Mouse (Mus musculus) kidney, postnatal 25 days (tissue): ENCODE measurements at regions not wholly inside any gene's neighbourhood (a gene's known extent, or its start where the extent isn't known, plus 50 kb on each side); places are given as distances from the start of the nearest gene placed in this dataset.

Experiments used
- DNase-seq, 2 experiments: peaks; one replicate each; pipeline ENCODE4 v3.0.0; 2021; ENCODE audit warnings: mixed read lengths in 2 of 2

DNA sequence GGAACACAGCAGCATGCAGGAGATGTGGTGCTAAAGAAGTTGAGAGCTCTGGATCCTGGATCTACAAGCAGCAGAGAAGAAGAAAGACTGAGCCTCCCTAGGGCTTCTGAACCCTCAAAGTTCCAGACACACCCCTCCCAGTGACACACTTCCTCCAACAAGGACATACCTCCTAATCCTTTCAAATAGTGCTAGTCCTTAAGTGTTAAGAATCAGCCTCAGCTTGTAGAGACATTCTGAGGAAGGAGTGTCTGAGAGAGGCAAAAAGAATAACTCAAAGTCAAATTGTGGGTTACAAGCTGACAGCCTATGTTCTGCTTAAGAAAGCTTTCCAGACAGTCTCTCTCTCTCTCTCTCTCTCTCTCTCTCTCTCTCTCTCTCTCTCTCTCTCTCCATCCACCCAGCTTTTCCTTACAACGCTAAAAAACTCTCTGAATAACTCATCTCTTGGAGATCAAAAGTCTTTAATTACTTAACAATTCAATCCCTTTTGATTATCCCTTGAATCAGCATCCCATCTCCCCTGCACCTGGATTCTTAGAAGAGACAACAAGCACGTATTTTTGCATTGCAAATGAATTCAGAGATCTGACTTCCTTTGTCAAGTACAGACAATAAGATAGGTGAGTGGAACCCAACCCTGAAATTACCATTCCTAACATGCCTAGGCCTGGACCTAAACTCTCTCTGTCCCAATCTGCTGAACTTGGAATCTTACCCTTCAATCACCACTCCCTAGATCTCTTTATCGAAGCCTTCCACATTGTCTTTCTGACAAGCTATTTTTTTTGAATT is 285.7 kb downstream of the Rnf152 start:
- DNase-seq = no peak

DNA sequence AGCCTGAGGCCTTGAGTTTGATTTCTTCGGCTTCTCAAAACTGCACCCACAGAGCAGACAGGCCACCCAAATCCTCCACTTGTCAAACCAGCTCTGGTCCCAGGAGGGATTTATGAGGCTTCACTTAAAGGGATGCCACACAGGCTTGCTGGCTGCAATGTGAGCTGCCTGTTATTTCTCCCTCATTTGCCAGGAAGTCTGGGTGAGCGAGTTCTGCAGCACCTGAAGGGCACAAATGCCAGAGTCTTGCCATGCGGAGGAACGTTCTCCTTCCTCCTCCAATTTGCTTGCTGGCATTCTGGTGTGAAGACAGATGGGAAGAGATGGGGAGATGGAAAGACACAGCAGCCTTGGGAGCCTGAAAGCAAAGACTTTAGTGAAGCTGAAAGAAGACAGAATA is 288.6 kb downstream of the Rnf152 start:
- DNase-seq = peak in 1 of 2 experiments; percentile 37

DNA sequence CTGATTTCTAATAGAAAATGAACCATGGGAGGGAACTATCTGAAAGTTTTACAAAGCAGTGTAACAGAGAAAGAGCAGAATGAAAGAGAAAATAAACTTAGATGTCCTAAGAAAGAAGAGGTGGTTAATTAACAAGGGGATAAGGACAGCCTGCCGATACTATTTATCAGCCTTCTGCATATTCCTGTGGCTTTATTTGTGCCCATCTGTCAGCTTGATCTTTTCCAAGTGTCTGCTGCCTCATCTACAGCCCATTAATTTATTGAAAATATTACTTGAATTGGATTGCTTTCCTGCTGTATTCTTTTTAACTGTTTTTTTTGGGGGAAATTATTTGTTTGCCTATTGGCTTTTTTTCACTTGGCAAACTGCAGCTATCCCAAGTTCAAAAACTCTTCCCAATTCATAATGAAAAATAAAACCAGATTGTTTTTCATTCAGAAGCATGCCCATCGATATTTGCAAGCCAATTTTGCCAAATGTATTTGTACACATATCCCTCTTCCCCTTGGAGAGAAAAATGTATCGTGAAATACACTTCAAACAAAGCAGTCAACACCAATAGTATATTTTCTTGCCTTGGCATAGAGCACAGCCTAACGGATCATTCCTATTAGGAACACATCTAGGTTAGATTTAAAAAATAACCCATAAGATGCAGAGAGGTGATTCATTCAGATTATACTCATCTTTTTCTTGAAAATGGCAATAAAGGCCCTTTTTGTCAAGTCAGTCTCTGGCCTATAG is 289.3 kb downstream of the Rnf152 start:
- DNase-seq = no peak

DNA sequence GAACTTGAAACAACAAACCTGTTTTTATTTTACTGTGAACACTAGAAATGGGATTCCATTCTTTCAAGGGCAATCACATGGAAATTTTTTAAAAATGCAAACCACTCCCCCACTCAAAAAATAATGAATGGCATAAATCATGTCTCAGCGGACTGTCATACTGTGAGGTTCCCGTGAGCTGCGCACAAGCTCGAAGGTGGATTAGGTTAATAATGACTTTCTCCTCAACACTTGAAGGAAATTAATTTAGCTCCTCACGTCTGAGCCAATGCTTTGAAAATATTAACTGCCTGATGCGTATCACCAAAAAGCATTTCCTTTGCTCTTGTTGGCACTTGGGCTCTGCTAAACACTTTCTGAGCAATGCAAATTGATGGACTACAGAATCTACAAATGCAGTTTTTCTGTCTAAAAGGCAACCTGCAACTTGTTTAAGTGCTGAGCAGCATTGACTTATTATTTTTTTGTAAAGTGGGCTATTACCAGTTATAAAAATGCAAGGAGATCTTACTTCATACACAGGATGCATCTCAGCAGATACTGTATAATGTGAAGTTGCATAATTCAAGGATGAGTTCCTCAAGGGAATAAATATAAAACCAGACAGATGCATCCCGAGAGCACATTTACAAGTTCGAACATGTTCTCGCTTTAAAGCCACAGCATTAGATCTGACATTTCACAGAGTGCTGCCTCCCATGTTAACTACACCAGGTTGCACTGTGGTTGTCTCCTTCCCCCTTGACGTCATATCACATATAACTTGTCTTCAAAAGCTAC is 282.4 kb downstream of the Cdh20 start:
- no peak for DNase-seq
